Mouse (Mus musculus): ENCODE measurements around the gene Sypl. TPM values are rescaled to one million over a fixed set of nuclear protein-coding genes. Genes with fewer than 3 reads are reported as not detected.
"Not testable (repeated sequence)": the region's sequence is repeated elsewhere in the genome, so short reads cannot be mapped to it uniquely, and the experiment has no call there.

The Sypl gene
- polyA plus RNA-seq, 1 experiment from 2014 or later = 179 TPM

- no peaks in the 10 kb centered on the region for H3K27me3 ChIP-seq (ENCODE audit: insufficient read depth, low read length)
- H3K4me2 ChIP-seq (ENCODE audit: low read length) = no peak overlapping the region
- H3K4me3 ChIP-seq (replicated peaks; ENCODE audit: low read depth, low read length) = no peak overlapping the region
- 47% methylated on average over 12 of the region's 12 CpGs for WGBS
- ATAC-seq (replicated peaks; ENCODE audit: low FRiP score, low read depth) (no peak; the same call in 1 of the 2 replicates), DNase-seq (ENCODE audit: low spot score) (peak; percentile 28)
- no peaks in the 10 kb centered on the region for H3K4me1 ChIP-seq (replicated peaks; ENCODE audit: insufficient read depth, low read length)
- no peak overlapping the region for H3K9ac ChIP-seq (ENCODE audit: low read depth, low read length)
- no peaks in the 10 kb centered on the region for H3K36me3 ChIP-seq (ENCODE audit: insufficient read depth, low read length)
- no peak for TF ChIP-seq CTCF (IDR thresholded peaks at IDR 0.05; ENCODE audit: low read depth)
- no peaks in the 10 kb centered on the region for H3K9me3 ChIP-seq (replicated peaks; ENCODE audit: low read length)
- H3K27ac ChIP-seq = no peak overlapping the region
Measured at GRCm38 (mm10) chr12:32989731-32990130, 36.0 kb downstream of the Sypl start.

- H3K27me3 ChIP-seq (ENCODE audit: insufficient read depth, low read length) = no peaks in the 10 kb centered on the region
- no peak for TF ChIP-seq CTCF (IDR thresholded peaks at IDR 0.05; ENCODE audit: low read depth)
- no peaks in the 10 kb centered on the region for H3K4me1 ChIP-seq (replicated peaks; ENCODE audit: insufficient read depth, low read length)
- no peaks in the 10 kb centered on the region for H3K9me3 ChIP-seq (replicated peaks; ENCODE audit: low read length)
- ATAC-seq (replicated peaks; ENCODE audit: low FRiP score, low read depth) (no peak), DNase-seq (ENCODE audit: low spot score) (no peak)
- H3K9ac ChIP-seq (ENCODE audit: low read depth, low read length) = no peak overlapping the region
- no peak overlapping the region for H3K4me3 ChIP-seq (replicated peaks; ENCODE audit: low read depth, low read length)
- WGBS = 42% methylated on average over 5 of the region's 5 CpGs
- no peak overlapping the region for H3K27ac ChIP-seq
- no peaks in the 10 kb centered on the region for H3K36me3 ChIP-seq (ENCODE audit: insufficient read depth, low read length)
- no peak overlapping the region for H3K4me2 ChIP-seq (ENCODE audit: low read length)
Measured at GRCm38 (mm10) chr12:32994081-32994480, 40.4 kb downstream of the Sypl start.

DNA sequence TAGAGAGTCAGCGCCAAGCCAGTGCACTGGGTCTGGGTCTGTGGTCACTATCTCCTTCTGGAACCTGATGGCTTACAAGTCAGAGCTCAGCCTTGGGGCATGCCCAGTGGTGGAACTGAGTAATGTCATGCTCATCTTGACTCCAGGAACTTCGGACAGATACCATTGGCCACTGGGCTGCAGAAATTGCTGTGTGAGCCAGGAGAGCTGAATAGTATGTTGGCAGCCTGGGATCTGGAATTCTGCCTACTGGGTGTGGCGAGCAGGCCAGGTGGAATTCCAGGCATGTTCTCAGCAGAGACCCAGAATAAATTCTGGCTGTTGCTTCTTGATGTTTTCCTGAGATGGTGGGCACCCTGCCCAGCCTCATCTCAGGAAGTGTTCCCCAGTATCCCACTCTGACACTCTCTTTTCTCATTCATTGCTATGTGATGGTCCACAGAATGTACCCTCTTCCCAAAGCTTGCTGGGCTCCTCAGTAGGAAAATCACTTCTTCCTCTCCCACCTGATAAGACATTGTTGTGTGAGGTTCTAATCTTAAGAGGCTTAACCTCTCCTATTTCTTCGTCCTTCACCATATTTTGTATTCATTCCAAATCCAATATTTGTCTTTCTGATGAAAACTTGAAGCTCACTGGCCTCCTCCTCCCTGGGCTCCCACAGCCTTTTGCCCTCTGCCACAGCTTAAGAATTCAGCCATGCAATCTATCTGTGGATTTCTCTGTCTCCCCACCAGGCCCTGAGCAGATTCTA is 41.6 kb downstream of the Sypl start:
- no peaks in the 10 kb centered on the region for H3K4me1 ChIP-seq (replicated peaks; ENCODE audit: insufficient read depth, low read length)
- no peak; the same call in 1 of the 2 replicates for ATAC-seq (replicated peaks; ENCODE audit: low FRiP score, low read depth)
- 78% methylated on average over 4 of the region's 4 CpGs for WGBS
- H3K36me3 ChIP-seq (ENCODE audit: insufficient read depth, low read length) = no peaks in the 10 kb centered on the region
- H3K4me3 ChIP-seq (replicated peaks; ENCODE audit: low read depth, low read length) = no peak overlapping the region
- H3K4me2 ChIP-seq (ENCODE audit: low read length) = no peak overlapping the region
- H3K27ac ChIP-seq = no peak overlapping the region
- TF ChIP-seq CTCF (IDR thresholded peaks at IDR 0.05; ENCODE audit: low read depth) = 0 out of 2 replicates have a peak, but pooled peaks have one; percentile 10
- no peaks in the 10 kb centered on the region for H3K27me3 ChIP-seq (ENCODE audit: insufficient read depth, low read length)
- no peaks in the 10 kb centered on the region for H3K9me3 ChIP-seq (replicated peaks; ENCODE audit: low read length)
- DNase-seq (ENCODE audit: low spot score) = no peak
- no peak overlapping the region for H3K9ac ChIP-seq (ENCODE audit: low read depth, low read length)

GRCm38 (mm10) chr12:32998766-32999165 is 45.1 kb downstream of the Sypl start:
- Histone ChIP-seq H3K9me3 (replicated peaks; ENCODE audit: low read length) (no peaks in the 10 kb centered on the region), H3K27me3 (ENCODE audit: insufficient read depth, low read length) (no peaks in the 10 kb centered on the region), H3K4me3 (replicated peaks; ENCODE audit: low read depth, low read length) (no peak overlapping the region), H3K27ac (no peak overlapping the region), H3K9ac (ENCODE audit: low read depth, low read length) (no peak overlapping the region), H3K36me3 (ENCODE audit: insufficient read depth, low read length) (no peaks in the 10 kb centered on the region), H3K4me2 (ENCODE audit: low read length) (no peak overlapping the region), H3K4me1 (replicated peaks; ENCODE audit: insufficient read depth, low read length) (no peaks in the 10 kb centered on the region)
- ATAC-seq (replicated peaks; ENCODE audit: low FRiP score, low read depth) (no peak), DNase-seq (ENCODE audit: low spot score) (peak; percentile 31)
- 61% methylated on average over 5 of the region's 5 CpGs for WGBS
- TF ChIP-seq CTCF (IDR thresholded peaks at IDR 0.05; ENCODE audit: low read depth) = no peak

DNA sequence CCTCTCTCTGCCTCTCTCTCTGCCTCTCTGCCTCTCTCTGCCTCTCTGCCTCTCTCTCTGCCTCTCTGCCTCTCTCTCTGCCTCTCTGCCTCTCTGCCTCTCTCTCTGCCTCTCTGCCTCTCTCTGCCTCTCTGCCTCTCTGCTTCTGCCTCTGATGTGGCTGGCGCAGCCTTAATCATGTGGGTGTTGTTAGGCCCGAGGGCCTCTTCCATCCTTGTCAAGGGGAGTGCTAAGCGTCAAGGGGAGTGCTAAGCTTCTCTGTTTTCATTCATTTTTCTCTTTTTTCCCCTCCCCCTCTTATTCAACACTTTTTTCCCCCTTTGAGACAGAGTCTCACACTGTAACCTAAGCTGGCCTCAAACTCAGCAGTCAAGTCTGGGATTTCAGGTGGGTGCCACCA is 46.1 kb downstream of the Sypl start:
- not testable (repeated sequence) for H3K36me3 ChIP-seq (ENCODE audit: insufficient read depth, low read length); DNase-seq (ENCODE audit: low spot score); ATAC-seq (replicated peaks; ENCODE audit: low FRiP score, low read depth)

DNA sequence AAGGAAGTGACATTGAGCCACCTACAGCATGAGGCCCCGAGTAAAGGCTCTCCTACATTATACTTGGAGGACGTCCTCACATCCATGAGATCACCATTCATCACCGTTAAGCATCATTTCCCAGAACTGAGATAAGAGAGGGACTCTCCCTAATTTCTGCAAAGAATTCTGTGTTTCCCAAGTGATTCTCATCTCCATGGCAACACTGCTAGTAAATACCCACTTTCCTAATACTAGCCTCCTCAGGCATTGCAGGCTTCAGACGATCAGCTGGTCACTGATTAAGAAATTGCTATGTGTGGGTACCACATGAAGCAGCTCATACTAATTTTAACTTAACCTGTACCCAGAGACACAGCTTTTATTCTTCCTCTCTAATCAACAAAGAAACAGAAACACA is 46.7 kb downstream of the Sypl start:
- no peaks in the 10 kb centered on the region for H3K4me1 ChIP-seq (replicated peaks; ENCODE audit: insufficient read depth, low read length)
- no peak for TF ChIP-seq CTCF (IDR thresholded peaks at IDR 0.05; ENCODE audit: low read depth)
- no peaks in the 10 kb centered on the region for H3K36me3 ChIP-seq (ENCODE audit: insufficient read depth, low read length)
- no peaks in the 10 kb centered on the region for H3K9me3 ChIP-seq (replicated peaks; ENCODE audit: low read length)
- WGBS = 57% methylated on average over 4 of the region's 4 CpGs
- ATAC-seq (replicated peaks; ENCODE audit: low FRiP score, low read depth) (no peak), DNase-seq (ENCODE audit: low spot score) (no peak)
- H3K4me2 ChIP-seq (ENCODE audit: low read length) = no peak overlapping the region
- H3K27me3 ChIP-seq (ENCODE audit: insufficient read depth, low read length) = no peaks in the 10 kb centered on the region
- no peak overlapping the region for H3K27ac ChIP-seq
- no peak overlapping the region for H3K4me3 ChIP-seq (replicated peaks; ENCODE audit: low read depth, low read length)
- no peak overlapping the region for H3K9ac ChIP-seq (ENCODE audit: low read depth, low read length)

More for the DNA sequence above, 46.1 kb downstream of the Sypl start:
- H3K4me2 ChIP-seq (ENCODE audit: low read length); H3K9me3 ChIP-seq (replicated peaks; ENCODE audit: low read length); H3K4me3 ChIP-seq (replicated peaks; ENCODE audit: low read depth, low read length); H3K9ac ChIP-seq (ENCODE audit: low read depth, low read length); H3K4me1 ChIP-seq (replicated peaks; ENCODE audit: insufficient read depth, low read length); H3K27ac ChIP-seq; H3K27me3 ChIP-seq (ENCODE audit: insufficient read depth, low read length): not testable (repeated sequence)
- 18% methylated on average over 3 of the region's 3 CpGs for WGBS

Data from kidney, postnatal 0 days (tissue).